11 mouse cellular contexts compared by ENCODE assay signal in genomic region chr11:117418939-117419338, GRCm38 (mm10).
DNase-seq lines count a peak whose midpoint lies in the region; ATAC-seq and TF ChIP-seq lines count a peak whose summit lies in the region.
"Had no signal": no experiment of that assay in that cellular context is flagged by ENCODE, and none has a peak within 500 bp of the region (broad histone marks: within the 10 kb centered on the region; RNA-seq: fewer than 3 reads in every experiment).

No protein-coding gene starts in this region.

- no peak overlapping the region for H3K4me2 ChIP-seq in embryonic facial prominence, embryonic 11.5 days (ENCODE audit: low read depth, low read length)
- no peak overlapping the region for H3K4me2 ChIP-seq in limb, embryonic 11.5 days (ENCODE audit: low read depth, severe bottlenecking)
- H3K4me2 ChIP-seq: kidney, embryonic 15.5 days; liver, embryonic 15.5 days had no signal

- intact Hi-C loops in left cerebral cortex, postnatal 10 days (cut with DNase I): no loop called here

- ATAC-seq in embryonic facial prominence, embryonic 11.5 days (replicated peaks; ENCODE audit: insufficient number of reproducible peaks, low FRiP score, low TSS enrichment, low read depth): peak; percentile 5; the same call in 1 of the 2 replicates
- ATAC-seq in limb, embryonic 11.5 days (ENCODE audit: insufficient number of reproducible peaks, low FRiP score, low TSS enrichment, low read depth): no peak

- TF ChIP-seq POLR2A in lung, adult 2 months (IDR thresholded peaks at IDR 0.05; ENCODE audit: borderline replicate concordance, extremely low read depth, low read depth, low read length): no peak

- H3K9ac ChIP-seq in embryonic facial prominence, embryonic 11.5 days (replicated peaks; ENCODE audit: low read length): no peak overlapping the region
- no peak overlapping the region for H3K9ac ChIP-seq in limb, embryonic 11.5 days (ENCODE audit: low read length)
- H3K9ac ChIP-seq: kidney, embryonic 15.5 days; liver, embryonic 15.5 days had no signal

- WGBS in embryonic facial prominence, embryonic 11.5 days: 32% methylated on average over 3 of the region's 3 CpGs
- WGBS in limb, embryonic 11.5 days: 19% methylated on average over 3 of the region's 3 CpGs
- 81% methylated on average over 3 of the region's 3 CpGs for WGBS in lung, adult 2 months

- no peaks in the 10 kb centered on the region for H3K36me3 ChIP-seq in embryonic facial prominence, embryonic 11.5 days (replicated peaks; ENCODE audit: control insufficient read depth, insufficient read depth, low read depth, low read length)
- H3K36me3 ChIP-seq in limb, embryonic 11.5 days (ENCODE audit: control insufficient read depth, insufficient read depth, low read length): no peaks in the 10 kb centered on the region; the same call in 1 of the 2 replicates
- H3K36me3 ChIP-seq: kidney, embryonic 15.5 days; liver, embryonic 15.5 days had no signal

- peaks cover 2% of the 10 kb centered on the region; the same call in 1 of the 2 replicates for H3K27me3 ChIP-seq in embryonic facial prominence, embryonic 11.5 days (ENCODE audit: control insufficient read depth, insufficient read depth, low read length)
- peaks cover 16% of the 10 kb centered on the region for H3K27me3 ChIP-seq in limb, embryonic 11.5 days (ENCODE audit: control insufficient read depth, insufficient read depth, low read length)

- peak overlapping the region; percentile 68 for H3K27ac ChIP-seq in embryonic facial prominence, embryonic 11.5 days (replicated peaks; ENCODE audit: low read depth, low read length)
- no peak overlapping the region for H3K27ac ChIP-seq in limb, embryonic 11.5 days (replicated peaks; ENCODE audit: low read depth, low read length)
- H3K27ac ChIP-seq: kidney, embryonic 15.5 days; liver, embryonic 15.5 days had no signal

- TF ChIP-seq CTCF in lung, adult 2 months (IDR thresholded peaks at IDR 0.05; ENCODE audit: insufficient read depth, low read length): no peak

- H3K9me3 ChIP-seq in embryonic facial prominence, embryonic 11.5 days (replicated peaks; ENCODE audit: control insufficient read depth, low read length): no peaks in the 10 kb centered on the region
- H3K9me3 ChIP-seq in limb, embryonic 11.5 days (ENCODE audit: control insufficient read depth, low read length): no peaks in the 10 kb centered on the region
- H3K9me3 ChIP-seq: kidney, embryonic 15.5 days; liver, embryonic 15.5 days had no signal

- no peak overlapping the region for H3K4me3 ChIP-seq in embryonic facial prominence, embryonic 11.5 days (ENCODE audit: low read depth, low read length)
- no peak overlapping the region for H3K4me3 ChIP-seq in limb, embryonic 11.5 days (ENCODE audit: low read depth, low read length)
- no peak overlapping the region for H3K4me3 ChIP-seq in lung, adult 2 months (replicated peaks; ENCODE audit: extremely low read depth, low read depth, low read length)
- H3K4me3 ChIP-seq: kidney, embryonic 15.5 days; liver, embryonic 15.5 days; myocyte had no signal

- peaks cover 12% of the 10 kb centered on the region for H3K4me1 ChIP-seq in embryonic facial prominence, embryonic 11.5 days (ENCODE audit: control insufficient read depth, insufficient read depth, low read length)
- peaks cover 34% of the 10 kb centered on the region for H3K4me1 ChIP-seq in limb, embryonic 11.5 days (ENCODE audit: control insufficient read depth, insufficient read depth, low read length)
- peaks cover 3% of the 10 kb centered on the region; the same call in 1 of the 2 replicates for H3K4me1 ChIP-seq in lung, adult 2 months (ENCODE audit: control insufficient read depth, insufficient read depth, low read length)

- DNase-seq in adipocyte (ENCODE audit: low spot score): peak; percentile 66
- peak; percentile 85 for DNase-seq in embryonic facial prominence, embryonic 11.5 days (ENCODE audit: low spot score)
- peak; percentile 84 for DNase-seq in heart, adult 8-10 months (ENCODE audit: low spot score)
- DNase-seq in limb, embryonic 11.5 days (ENCODE audit: low spot score): peak; percentile 50
- no peak for DNase-seq in lung, adult 2 months
- no peak for DNase-seq in layer of hippocampus, adult 8-10 months (ENCODE audit: low spot score in 2 of 2)
- DNase-seq in left cerebral cortex, postnatal 10 days (ENCODE audit: extremely low spot score in 1 of 2, low spot score in 2 of 2): no peak
- DNase-seq: cerebellum, adult 8-10 months had no signal

Comparison
In these comparisons a context has a peak if more than half of its experiments do, and no peak if none do; other contexts are left out.
1. DNase-seq: peak in adipocyte (single experiment), embryonic facial prominence, embryonic 11.5 days (single experiment), heart, adult 8-10 months (single experiment) and limb, embryonic 11.5 days (single experiment); none in lung, adult 2 months (single experiment), layer of hippocampus, adult 8-10 months (0 of 2) and left cerebral cortex, postnatal 10 days (0 of 2).